Mouse (Mus musculus): ENCODE results near the gene Acadvl.
A peak's percentile ranks its signal among the peaks of the same experiment; 100 is the strongest.
"Not testable (repeated sequence)": the region's sequence is repeated elsewhere in the genome, so short reads cannot be mapped to it uniquely, and the experiment has no call there.

The Acadvl gene

GRCm38 (mm10) chr11:70027397-70027796 lies 12.2 kb upstream of the Acadvl start:
- no peak for DNase-seq (ENCODE audit: low spot score in 2 of 2)

GRCm38 (mm10) chr11:70026689-70027088 lies 11.5 kb upstream of the Acadvl start:
- DNase-seq (ENCODE audit: low spot score in 2 of 2): no peak

DNA sequence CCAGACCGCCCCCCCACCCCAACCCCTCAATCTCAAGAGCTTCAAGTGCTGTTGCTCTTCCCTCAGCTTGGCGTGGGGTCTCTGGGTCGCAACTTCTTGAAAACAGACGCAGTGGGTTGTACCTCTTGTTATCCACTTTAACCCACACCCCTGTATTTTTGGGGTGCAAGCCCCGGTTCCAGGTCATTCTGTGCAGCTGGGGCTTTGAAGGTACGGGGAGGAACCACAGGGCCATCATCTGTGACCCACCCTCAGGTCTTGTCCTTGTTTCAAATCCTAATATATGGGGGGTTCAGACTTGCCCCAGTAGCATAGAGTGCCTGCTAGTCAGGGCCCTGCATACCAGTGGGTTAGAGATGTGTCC lies 8.9 kb upstream of the Acadvl start:
- no peak for DNase-seq (ENCODE audit: low spot score in 2 of 2)

DNA sequence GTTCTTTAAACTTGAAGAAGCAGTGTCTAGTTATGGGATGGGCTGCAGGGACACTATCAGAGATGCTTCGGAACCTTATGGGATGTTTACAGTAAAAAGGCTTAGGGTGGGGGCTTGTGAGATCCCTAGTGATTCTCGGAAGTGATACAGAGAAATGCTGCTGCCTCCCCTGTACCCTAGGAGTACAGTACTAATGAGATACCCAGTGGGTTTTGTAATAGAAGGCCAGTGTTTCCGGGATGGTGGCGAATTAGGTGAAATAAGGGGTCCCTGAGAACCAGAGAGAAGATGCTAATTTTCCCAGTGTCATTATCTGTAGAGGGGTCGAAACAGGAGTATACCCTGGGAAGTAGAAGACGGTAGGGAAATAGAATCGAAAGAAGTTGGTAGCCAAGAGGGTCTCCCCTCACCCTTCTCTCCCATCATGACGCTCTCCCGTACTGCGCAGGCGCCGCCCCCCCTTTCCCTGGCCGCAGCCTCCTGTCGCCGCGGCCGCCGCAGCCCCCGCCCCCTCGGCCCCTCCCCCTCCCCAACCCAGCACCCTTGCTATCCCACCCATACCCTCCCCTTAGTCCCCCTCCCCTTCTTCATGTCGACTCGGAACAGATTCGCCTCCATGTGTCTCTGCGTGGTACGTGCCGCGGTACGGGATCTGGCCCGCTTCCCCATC lies 8.4 kb upstream of the Acadvl start:
- DNase-seq (ENCODE audit: low spot score in 2 of 2): no peak

DNA sequence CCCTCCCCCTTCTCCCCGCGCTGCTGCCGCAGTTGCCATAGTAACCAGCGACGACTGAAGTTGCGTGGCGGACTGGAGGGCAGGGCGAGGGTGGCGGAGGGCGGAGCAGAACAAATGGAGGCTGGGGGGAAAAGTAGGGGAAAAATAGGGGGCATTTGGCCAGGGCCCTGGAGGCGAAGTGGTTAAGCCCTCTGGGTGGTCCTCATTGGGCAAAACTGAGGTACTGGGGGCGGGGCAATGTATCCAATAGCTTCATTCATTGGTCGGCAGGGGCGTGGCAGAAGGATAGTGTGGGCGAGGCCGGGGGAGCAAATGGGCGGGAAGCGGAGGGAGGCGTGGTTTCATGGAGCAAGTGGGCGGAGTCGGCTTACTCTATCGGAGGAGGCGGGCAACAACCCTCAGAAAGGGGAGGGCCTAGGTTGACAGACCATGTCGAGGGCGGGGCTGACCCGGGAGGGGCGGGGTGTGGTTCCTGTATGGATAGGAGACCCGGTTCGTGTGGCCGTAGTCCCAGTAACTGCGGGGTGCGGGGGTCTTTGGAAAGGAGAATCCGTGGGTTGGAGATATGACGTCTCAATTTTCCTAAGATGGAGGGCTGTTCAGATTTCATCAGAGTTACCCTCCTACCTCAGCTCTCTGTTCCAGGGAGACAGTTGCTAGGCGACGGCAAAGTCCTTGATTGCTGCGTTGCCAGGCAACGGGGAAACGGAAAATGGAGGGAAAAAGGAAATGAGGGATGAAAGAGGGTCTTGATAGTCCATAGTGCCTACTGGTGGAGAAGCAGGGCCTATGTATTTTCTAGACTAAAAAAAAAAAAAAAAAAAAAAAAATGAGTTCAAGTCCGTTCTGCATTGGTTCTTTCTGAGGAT lies 6.3 kb upstream of the Acadvl start:
- peak; percentile 86 to 91 for DNase-seq (ENCODE audit: low spot score in 2 of 2)

- DNase-seq (ENCODE audit: low spot score in 2 of 2): peak; percentile 31 to 52
Measured at GRCm38 (mm10) chr11:70020731-70021263, 5.6 kb upstream of the Acadvl start.

DNA sequence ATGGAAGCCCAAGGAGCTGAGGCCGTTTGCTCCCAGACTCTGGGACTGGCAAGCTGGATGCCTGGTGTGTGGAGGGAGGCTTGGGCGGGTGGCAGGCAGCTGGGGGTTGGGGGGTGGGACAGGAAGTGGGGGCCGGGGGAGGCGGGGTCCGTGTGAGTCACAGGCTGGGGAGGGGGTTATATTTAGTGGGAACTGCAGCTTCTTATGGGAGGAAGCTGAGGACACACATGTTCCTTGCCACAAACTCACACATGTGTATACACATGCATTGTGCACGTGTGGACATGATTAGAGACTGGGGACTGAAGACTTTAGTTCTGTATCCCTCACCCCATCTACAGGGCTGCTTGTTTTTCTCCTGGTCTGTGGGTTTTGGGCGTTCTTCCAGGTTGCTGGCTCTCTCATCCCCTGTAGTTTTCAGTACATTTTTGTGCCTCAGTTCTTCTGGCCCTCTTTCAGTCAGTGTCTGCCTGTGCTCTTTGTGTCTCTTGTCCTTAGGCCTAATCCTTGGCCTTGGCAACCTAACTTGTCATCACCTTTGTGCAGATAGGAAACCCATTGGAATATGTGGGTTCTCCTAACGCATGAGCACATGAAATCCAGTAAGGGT lies 4.9 kb upstream of the Acadvl start:
- DNase-seq (ENCODE audit: low spot score in 2 of 2): no peak

DNA sequence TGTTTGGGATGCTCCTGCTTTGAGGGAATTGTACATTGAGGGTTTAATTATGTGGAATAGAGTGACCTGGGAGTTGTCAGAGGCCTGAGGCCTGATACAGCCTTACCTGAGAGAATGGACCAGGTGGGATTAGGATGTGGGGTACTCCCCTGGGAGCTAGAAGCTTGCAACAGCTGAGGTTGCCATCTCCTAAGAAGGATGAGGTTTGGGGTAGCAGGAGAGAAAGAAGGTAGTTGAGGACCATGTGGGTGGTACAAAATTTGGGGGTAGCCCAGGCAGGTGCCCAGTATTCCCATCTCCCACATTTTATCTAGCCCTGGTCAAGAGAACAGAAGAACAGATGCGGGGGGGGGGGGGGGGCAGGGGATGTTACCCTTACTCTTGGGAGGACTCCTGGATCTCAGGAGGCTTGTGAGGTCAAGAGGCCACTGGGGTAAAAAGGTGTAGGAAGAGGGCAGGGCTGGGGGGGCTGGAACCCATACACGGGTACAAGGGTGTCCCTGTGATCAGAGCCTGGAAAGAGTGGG lies 4.3 kb upstream of the Acadvl start:
- no peak for DNase-seq (ENCODE audit: low spot score in 2 of 2)

GRCm38 (mm10) chr11:70018131-70018990 lies 3.1 kb upstream of the Acadvl start:
- DNase-seq (ENCODE audit: low spot score in 2 of 2): no peak

DNA sequence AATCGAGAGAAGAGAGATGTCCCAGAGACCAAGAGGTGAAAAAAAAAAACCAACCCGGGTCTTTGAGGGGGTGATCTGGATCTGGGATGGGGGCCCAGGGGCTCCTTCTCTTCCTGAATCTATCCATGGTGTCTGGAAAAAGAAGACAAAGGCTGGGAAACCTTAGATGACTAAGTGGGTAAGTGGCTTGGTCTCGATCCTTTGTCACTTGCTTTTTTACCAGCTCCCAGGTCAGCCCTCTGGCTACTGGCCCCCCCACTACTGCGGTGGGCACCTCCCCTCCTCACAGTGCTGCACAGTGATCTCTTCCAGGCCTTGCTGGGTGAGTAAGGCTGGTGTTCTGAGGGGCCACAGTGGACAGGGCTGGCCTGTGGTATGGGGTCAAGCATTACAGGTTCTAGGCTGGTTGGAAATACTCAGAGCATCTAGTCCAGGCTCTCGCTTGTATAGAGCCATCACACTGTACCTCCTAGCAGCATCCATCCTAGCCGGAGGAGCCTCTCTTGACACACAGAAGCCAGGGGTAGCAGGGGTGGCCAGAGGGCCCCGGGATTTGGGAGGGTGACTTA lies 2.1 kb upstream of the Acadvl start:
- no peak for DNase-seq (ENCODE audit: low spot score in 2 of 2)

DNA sequence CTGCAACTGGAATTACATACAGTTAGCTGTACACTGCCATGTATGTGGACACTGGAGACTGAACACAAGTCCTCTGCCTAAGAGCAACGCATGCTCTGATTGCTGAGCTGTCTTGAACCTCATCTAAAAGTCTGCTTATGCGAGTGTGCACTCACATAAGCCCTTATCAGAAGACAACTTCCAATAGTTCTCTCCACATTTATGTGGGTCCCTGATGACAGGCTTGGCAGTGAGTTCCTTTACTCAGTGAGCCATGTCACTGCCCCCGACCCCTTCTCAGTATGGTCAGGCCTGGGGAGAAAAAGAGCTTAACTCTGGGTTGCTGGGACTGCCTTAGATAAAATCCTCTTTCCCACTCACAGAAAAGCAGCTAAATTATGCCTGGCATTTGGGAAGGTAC lies 1.5 kb upstream of the Acadvl start, which contains the start of gene Dlg4:
Dlg4 (plus strand) TSS at position 274 of the 400 bp plus-strand sequence.
- DNase-seq (ENCODE audit: low spot score in 2 of 2): no peak

- DNase-seq (ENCODE audit: low spot score in 2 of 2): not testable (repeated sequence)
Measured at GRCm38 (mm10) chr11:70016177-70016576, 966 bp upstream of the Acadvl start.

- no peak for DNase-seq (ENCODE audit: low spot score in 2 of 2)
Measured at GRCm38 (mm10) chr11:70015677-70016076, 466 bp upstream of the Acadvl start.

DNA sequence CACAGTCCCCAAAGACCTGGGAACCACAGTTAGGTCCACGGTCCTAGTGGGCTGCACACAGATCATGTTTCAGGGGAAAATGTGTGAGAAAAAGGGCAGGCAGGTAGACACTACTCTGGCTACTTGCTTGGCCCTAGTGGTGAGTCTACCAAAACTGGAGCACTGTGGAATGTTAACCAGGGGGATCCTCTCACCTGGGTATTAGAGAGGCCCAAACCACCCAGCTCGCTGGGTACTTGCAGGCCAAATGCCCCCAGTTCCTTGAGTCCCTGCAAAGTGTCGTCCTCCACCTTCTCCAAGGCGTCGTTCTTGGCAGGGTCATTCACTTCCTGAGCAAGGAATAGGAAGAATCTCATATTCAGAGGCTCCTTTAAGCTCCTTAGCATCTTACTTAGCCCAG lies 1.2 kb downstream of the Acadvl start:
- no peak for DNase-seq (ENCODE audit: low spot score in 2 of 2)

- no peak for DNase-seq (ENCODE audit: low spot score in 2 of 2)
Measured at GRCm38 (mm10) chr11:70013408-70013807, 1.8 kb downstream of the Acadvl start.

- no peak for DNase-seq (ENCODE audit: low spot score in 2 of 2)
Measured at GRCm38 (mm10) chr11:70012931-70013330, 2.3 kb downstream of the Acadvl start.

GRCm38 (mm10) chr11:70010961-70011360 lies 4.2 kb downstream of the Acadvl start:
- no peak for DNase-seq (ENCODE audit: low spot score in 2 of 2)

- DNase-seq (ENCODE audit: low spot score in 2 of 2): no peak
Measured at GRCm38 (mm10) chr11:70010548-70010947, 4.7 kb downstream of the Acadvl start.

DNA sequence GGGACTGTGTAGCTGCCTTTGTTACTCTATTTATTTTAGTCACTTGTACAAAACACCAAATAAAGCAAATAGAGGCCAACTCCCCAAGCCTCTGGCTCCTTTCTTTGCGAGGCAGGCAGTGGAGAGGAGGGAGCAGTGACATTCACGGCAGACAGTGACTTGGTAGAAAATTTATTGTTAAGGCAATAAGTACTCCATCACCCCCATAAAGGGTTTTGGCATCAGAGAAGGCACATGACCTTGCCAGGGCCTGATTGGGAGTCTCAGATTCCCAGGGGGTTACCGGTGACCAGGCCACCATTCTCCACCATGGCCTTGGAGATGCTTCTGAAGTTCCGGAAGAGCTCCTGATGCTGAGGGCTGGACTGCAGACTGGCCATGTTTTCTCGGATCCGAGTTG lies 5.2 kb downstream of the Acadvl start:
- DNase-seq (ENCODE audit: low spot score in 2 of 2): no peak

DNA sequence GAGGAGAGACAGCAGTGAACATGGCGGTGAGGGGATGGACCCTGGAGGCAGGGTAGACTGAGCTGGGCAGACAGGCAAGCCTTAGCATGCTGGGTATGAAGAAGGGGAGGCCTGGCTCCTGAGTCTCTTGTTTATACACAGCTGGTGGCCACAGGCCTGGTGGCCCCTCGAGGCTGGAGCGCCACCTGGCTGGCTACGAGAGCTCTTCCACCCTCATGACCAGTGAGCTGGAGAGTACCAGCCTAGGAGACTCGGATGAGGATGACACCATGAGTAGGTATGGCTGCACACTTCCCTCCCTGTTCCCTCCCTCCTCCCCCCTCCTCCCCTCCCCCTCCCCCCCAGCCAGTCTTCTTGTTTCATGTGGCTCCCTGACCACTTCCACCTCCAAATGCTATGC lies 9.7 kb downstream of the Acadvl start:
- DNase-seq (ENCODE audit: low spot score in 2 of 2): no peak

- no peak for DNase-seq (ENCODE audit: low spot score in 2 of 2)
Measured at GRCm38 (mm10) chr11:70002471-70002870, 12.7 kb downstream of the Acadvl start.
